Mouse (Mus musculus) G1E (cell line): Measurements from ENCODE around the gene Cables2.

Experiments
- CTCF ChIP-seq: IDR thresholded peaks from 2 replicates; pipeline ENCODE4 v1.5.1; 2012; ENCODE audit warnings: low read depth, low read length, inconsistent platforms, mixed read lengths
- TAL1 ChIP-seq: conservative IDR thresholded peaks from 2 replicates; pipeline ENCODE4 v1.6.1; 2012; ENCODE audit warnings: low read depth, low read length, inconsistent platforms, mixed read lengths

- no peak for TF ChIP-seq CTCF
- TF ChIP-seq TAL1 = no peak
Measured at GRCm38 (mm10) chr2:180233101-180233904, 40.0 kb downstream of the Cables2 start.
